Mouse (Mus musculus) midbrain, embryonic 11.5 days (tissue): Measurements from ENCODE around the gene Lkaaear1. TPM values are rescaled to one million over a fixed set of nuclear protein-coding genes. Genes with fewer than 3 reads are reported as not detected.
A peak's percentile ranks its signal among the peaks of the same experiment; 100 is the strongest.

Source experiments
- ATAC-seq: fragments of 200-750 bp; cut with Nextera tagmentation; 2 replicates; pipeline ENCODE4 v1.8.0; 2017; ENCODE audit warnings: moderate TSS enrichment, moderate library complexity; ENCODE audit not compliant: low FRiP score
- DNase-seq: peaks from one replicate; pipeline ENCODE4 v3.0.0; 2015; ENCODE audit warnings: low spot score; ENCODE audit errors: missing footprints
- H3K27ac ChIP-seq: fragments of 300-500 bp; sonication (generic); 2 replicates; pipeline ENCODE4 v1.5.1; 2014; ENCODE audit warnings: low read depth, low read length
- H3K27me3 ChIP-seq: fragments of 300-500 bp; sonication (generic); 2 replicates; pipeline ENCODE4 v1.6.1; 2014; ENCODE audit warnings: mild to moderate bottlenecking, low read length, moderate library complexity, mixed read lengths; ENCODE audit not compliant: control insufficient read depth, insufficient read depth
- H3K36me3 ChIP-seq: fragments of 300-500 bp; sonication (generic); 2 replicates; pipeline ENCODE4 v1.6.1; 2014; ENCODE audit warnings: mild to moderate bottlenecking, low read length, moderate library complexity, mixed read lengths; ENCODE audit not compliant: control insufficient read depth, insufficient read depth
- H3K4me1 ChIP-seq: fragments of 300-500 bp; sonication (generic); 2 replicates; pipeline ENCODE4 v1.6.1; 2014; ENCODE audit warnings: low read length; ENCODE audit not compliant: control insufficient read depth, insufficient read depth
- H3K4me2 ChIP-seq: fragments of 300-500 bp; sonication (generic); 2 replicates; pipeline ENCODE4 v1.6.1; 2014; ENCODE audit warnings: mild to moderate bottlenecking, moderate library complexity
- H3K4me3 ChIP-seq: fragments of 300-500 bp; sonication (generic); 2 replicates; pipeline ENCODE4 v1.5.1; 2014; ENCODE audit warnings: low read depth, low read length
- H3K9ac ChIP-seq: fragments of 300-500 bp; sonication (generic); 2 replicates; pipeline ENCODE4 v1.6.1; 2014; ENCODE audit warnings: low read length
- H3K9me3 ChIP-seq: fragments of 300-500 bp; sonication (generic); 2 replicates; pipeline ENCODE4 v1.6.1; 2016; ENCODE audit warnings: low read length; ENCODE audit not compliant: control insufficient read depth
- WGBS: fragments of 180-500 bp; shearing (Covaris S2); extraction: QIAGEN DNeasy Blood & Tissue Kit; methylation state at CpG from one replicate; pipeline ENCODE4 v1.1.7; 2014; 5-methylcytosine and 5-hydroxymethylcytosine counted together
- polyA plus RNA-seq: library from polyadenylated mRNA; unstranded; fragments of >200 nt; fragmentation: Nextera tagmentation; extraction: Ambion mirVana; gene quantifications from 2 replicates; pipeline ENCODE4 v1.2.1, GENCODE M21; 2014

The Lkaaear1 gene
- polyA plus RNA-seq, result not detected in 2 replicates

DNA sequence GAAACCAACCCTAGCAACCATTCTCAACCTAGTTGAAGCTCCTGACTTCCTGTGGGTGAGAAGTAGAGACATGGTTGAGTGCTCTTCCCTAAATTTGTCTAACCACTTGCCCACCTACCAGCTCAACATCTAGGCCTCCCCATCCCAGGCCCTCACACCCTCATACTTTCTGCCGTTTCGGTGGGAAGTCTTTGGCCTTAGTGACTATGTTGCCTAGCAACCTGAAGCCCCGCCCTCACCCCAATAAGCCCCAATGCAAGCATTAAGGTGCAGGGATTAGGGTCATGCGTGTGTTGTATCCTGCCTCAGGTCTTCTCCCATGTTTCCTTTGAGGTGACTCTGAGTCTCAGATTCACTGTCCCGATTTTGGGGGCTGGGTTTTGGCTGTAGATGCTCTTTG lies at the start of gene Lkaaear1:
Lkaaear1 (minus strand) TSS at position 202 of the 400 bp plus-strand sequence.
- ATAC-seq (no peak), DNase-seq (no peak)
- no peak within 1 kb of the TSS for H3K9ac ChIP-seq
- no peaks in the 10 kb centered on the region for H3K36me3 ChIP-seq
- H3K27me3 ChIP-seq, result no peaks in the 10 kb centered on the region
- H3K9me3 ChIP-seq, result no peaks in the 10 kb centered on the region
- H3K4me1 ChIP-seq, result 0 out of 2 replicates have a peak, but pooled peaks cover 2% of the 10 kb centered on the region
- WGBS, result 46% methylated on average over 5 of the region's 5 CpGs
- no peak within 1 kb of the TSS for H3K4me3 ChIP-seq
- no peak within 1 kb of the TSS for H3K4me2 ChIP-seq
- no peak within 1 kb of the TSS for H3K27ac ChIP-seq

DNA sequence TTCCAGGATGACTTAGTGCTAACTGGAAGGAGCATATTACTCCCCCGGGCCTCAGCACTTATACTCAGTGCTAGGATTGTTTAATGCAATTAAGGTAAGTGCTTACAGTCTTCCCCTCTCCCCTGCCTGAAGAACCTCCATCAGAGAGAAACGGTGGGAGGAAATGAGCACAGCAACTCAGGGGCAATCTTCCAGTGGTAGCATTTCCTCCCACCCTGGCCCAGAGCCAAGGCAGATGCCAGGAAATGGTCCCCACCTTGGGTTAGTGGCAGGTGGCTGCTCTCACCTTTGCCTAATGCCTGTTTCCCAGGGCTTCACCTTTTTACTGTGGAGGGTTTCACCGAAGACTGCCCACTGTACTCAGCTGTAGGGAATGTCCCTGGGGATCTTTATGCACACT lies 31.8 kb upstream of the Lkaaear1 start:
- DNase-seq, result no peak
- no peak overlapping the region for H3K4me2 ChIP-seq
- H3K4me1 ChIP-seq, result peaks cover 6% of the 10 kb centered on the region
- whole genome bisulfite sequencing, result 77% methylated on average over 3 of the region's 3 CpGs
- no peaks in the 10 kb centered on the region for H3K27me3 ChIP-seq
- H3K9me3 ChIP-seq, result no peaks in the 10 kb centered on the region
- H3K9ac ChIP-seq, result no peak overlapping the region
- no peaks in the 10 kb centered on the region for H3K36me3 ChIP-seq
- no peak for ATAC-seq
- no peak overlapping the region for H3K27ac ChIP-seq
- no peak overlapping the region for H3K4me3 ChIP-seq

DNA sequence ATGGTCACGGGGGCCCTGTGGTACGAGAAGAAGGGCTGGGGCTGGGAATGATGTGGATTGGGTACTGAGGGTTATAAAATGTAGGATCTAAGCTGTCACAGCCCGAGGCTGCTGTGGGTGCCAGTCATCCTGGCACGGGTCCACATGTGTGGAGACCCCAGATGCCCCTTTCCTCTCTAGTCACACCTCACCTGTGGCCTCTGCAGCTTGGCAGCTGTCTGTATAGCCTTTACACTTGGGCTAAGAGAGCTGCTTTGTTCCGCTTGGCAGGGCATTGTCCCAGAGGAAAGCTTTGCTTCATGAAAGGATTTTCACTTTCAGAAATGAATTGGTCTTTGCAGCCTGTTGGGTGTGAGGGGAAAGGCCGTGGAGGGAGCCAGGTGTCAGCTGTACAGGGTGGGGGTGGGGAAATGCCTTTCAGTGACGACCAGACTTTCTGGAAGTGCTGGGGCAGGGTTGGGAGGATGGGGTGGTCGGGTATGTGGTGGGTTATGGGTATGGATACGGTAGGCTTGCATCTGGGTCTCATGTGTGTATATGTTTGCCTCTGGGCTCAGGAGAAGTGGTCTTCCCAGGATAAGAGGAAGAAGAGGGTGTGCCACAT lies 29.5 kb upstream of the Lkaaear1 start:
- H3K36me3 ChIP-seq, result no peaks in the 10 kb centered on the region
- peaks cover 6% of the 10 kb centered on the region for H3K4me1 ChIP-seq
- no peak overlapping the region for H3K27ac ChIP-seq
- peak; percentile 85 for DNase-seq
- no peak overlapping the region for H3K4me2 ChIP-seq
- ATAC-seq, result 0 out of 2 replicates have a peak, but pooled peaks have one; percentile 57
- H3K4me3 ChIP-seq, result no peak overlapping the region
- no peak overlapping the region for H3K9ac ChIP-seq
- H3K9me3 ChIP-seq, result no peaks in the 10 kb centered on the region
- WGBS, result 50% methylated on average over 9 of the region's 9 CpGs
- H3K27me3 ChIP-seq, result no peaks in the 10 kb centered on the region

DNA sequence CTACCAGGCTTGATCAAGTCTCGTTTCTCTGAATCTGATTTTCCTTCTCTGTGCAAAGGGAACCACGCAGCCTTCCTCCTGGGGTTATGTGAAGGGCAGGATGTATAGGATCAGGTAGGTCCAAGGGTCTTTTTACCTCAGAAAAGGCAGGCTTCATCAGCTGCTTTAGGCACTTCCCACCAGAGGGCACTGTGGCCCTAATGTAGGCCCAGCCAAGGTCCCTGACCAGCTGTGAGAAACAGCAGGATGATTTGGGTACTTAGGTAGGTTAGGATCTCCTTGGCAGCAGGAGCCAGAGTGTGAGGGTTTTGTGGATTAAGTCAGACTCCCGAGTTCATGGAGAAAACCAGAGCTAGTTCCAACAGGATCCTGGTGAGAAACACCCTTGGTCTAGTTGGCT lies 24.0 kb upstream of the Lkaaear1 start:
- ATAC-seq, result 0 out of 2 replicates have a peak, but pooled peaks have one; percentile 57
- Histone ChIP-seq H3K27me3 (no peaks in the 10 kb centered on the region), H3K27ac (no peak overlapping the region), H3K4me3 (no peak overlapping the region), H3K36me3 (no peaks in the 10 kb centered on the region), H3K4me1 (no peaks in the 10 kb centered on the region; the same call in 1 of the 2 replicates), H3K9ac (no peak overlapping the region), H3K4me2 (no peak overlapping the region), H3K9me3 (no peaks in the 10 kb centered on the region)
- peak; percentile 90 for DNase-seq
- WGBS, result 13% methylated on average over 3 of the region's 3 CpGs

DNA sequence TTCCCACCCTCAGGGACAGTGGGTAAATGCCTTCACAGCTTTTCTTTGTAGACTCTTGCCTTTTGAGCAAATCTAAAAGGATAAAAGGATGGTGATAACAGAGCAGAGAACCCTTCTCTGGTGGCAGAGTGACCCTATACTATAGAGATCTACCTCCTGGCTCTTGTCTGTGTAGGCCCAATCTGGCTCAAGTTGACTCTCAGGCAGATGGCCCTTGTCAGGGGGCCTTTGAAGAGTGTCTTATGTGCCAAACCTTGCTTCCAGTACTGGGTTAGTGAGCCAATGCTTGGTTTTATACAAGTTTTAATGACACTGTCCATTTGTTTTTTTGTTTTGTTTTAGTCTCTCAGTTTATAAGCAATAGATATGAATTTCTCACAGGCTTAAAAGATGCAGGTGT lies 23.0 kb upstream of the Lkaaear1 start:
- H3K9me3 ChIP-seq, result no peaks in the 10 kb centered on the region
- H3K4me1 ChIP-seq, result no peaks in the 10 kb centered on the region
- H3K4me3 ChIP-seq, result no peak overlapping the region
- no peak overlapping the region for H3K27ac ChIP-seq
- H3K27me3 ChIP-seq, result no peaks in the 10 kb centered on the region
- no peak overlapping the region for H3K4me2 ChIP-seq
- no peak overlapping the region for H3K9ac ChIP-seq
- no peak for ATAC-seq
- H3K36me3 ChIP-seq, result no peaks in the 10 kb centered on the region
- DNase-seq, result no peak

DNA sequence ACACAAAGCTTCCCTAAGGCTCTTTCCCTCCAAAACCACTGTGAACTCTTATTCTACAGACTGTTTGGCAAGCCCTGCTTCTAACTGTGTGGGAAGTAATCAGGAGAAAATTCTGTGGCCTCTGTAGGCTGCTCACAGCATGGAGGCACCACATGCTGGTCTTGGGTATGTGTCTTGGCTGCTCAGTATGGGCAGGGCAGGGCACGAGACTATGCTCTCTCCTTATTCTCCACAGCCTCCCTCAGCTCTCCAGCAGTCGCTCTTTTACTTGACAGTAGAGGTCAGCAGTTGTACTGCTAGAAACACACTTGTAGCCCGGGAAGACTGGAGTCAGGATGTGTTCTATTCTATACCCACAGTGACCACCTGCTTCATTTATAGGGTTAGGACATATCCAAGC lies 21.8 kb upstream of the Lkaaear1 start:
- no peak for DNase-seq
- H3K36me3 ChIP-seq, result no peaks in the 10 kb centered on the region
- no peak overlapping the region for H3K27ac ChIP-seq
- no peaks in the 10 kb centered on the region for H3K27me3 ChIP-seq
- H3K9me3 ChIP-seq, result no peaks in the 10 kb centered on the region
- H3K4me2 ChIP-seq, result no peak overlapping the region
- H3K4me1 ChIP-seq, result peaks cover 4% of the 10 kb centered on the region; the same call in 1 of the 2 replicates
- H3K9ac ChIP-seq, result no peak overlapping the region
- 24% methylated on average over 3 of the region's 3 CpGs for WGBS
- no peak for ATAC-seq
- H3K4me3 ChIP-seq, result no peak overlapping the region

DNA sequence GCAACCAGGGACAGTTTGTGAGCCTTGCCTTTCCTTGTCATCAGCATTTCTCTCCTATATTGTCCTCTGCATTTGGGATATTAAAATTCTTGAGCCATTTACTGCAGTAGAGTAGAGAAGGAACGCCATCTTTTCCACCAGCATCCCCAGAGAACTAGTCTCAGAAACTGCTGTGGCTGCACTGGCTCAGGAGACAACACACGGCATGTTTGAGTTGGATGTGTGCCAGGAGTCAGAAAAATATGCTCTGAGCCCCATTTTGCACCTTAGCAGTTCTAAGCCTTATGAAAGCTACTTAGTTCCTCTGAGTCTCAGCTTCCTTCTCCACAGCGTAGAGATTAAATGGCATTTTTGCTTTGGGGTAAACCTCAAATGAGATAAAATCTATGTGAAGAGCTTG lies 18.7 kb upstream of the Lkaaear1 start:
- Histone ChIP-seq H3K4me1 (peaks cover 16% of the 10 kb centered on the region), H3K27ac (no peak overlapping the region), H3K9ac (no peak overlapping the region), H3K9me3 (no peaks in the 10 kb centered on the region), H3K4me2 (no peak overlapping the region), H3K36me3 (no peaks in the 10 kb centered on the region), H3K4me3 (no peak overlapping the region), H3K27me3 (no peaks in the 10 kb centered on the region)
- no peak for DNase-seq
- WGBS, result 82% methylated on average over 3 of the region's 3 CpGs
- no peak for ATAC-seq

DNA sequence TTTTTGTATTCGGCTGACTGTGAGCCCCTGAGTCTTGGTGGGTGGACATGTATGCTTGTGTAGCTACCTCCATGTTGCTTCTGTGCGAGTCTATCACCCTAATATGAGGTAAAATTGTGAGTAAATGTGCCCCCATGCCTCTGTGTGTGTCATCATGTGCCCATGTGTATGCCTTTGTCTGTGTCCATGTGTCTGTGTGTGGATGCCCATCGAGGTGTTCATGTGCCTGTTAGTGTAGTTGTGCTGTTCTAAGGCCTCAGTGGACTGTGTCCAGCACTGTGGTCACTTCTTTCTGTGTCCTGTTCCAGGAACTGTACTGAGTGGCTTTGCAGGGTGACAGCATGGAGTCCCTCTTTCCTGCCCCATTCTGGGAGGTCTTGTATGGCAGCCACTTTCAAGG lies 17.1 kb upstream of the Lkaaear1 start:
- peak overlapping the region; percentile 65 for H3K27ac ChIP-seq
- peak overlapping the region; percentile 66 for H3K9ac ChIP-seq
- whole genome bisulfite sequencing, result 72% methylated on average over 3 of the region's 3 CpGs
- peak overlapping the region; percentile 46 for H3K4me2 ChIP-seq
- ATAC-seq (peak; percentile 48), DNase-seq (no peak)
- no peaks in the 10 kb centered on the region for H3K9me3 ChIP-seq
- no peaks in the 10 kb centered on the region for H3K36me3 ChIP-seq
- H3K4me1 ChIP-seq, result peaks cover 16% of the 10 kb centered on the region
- H3K4me3 ChIP-seq, result peak overlapping the region; percentile 31
- no peaks in the 10 kb centered on the region for H3K27me3 ChIP-seq

DNA sequence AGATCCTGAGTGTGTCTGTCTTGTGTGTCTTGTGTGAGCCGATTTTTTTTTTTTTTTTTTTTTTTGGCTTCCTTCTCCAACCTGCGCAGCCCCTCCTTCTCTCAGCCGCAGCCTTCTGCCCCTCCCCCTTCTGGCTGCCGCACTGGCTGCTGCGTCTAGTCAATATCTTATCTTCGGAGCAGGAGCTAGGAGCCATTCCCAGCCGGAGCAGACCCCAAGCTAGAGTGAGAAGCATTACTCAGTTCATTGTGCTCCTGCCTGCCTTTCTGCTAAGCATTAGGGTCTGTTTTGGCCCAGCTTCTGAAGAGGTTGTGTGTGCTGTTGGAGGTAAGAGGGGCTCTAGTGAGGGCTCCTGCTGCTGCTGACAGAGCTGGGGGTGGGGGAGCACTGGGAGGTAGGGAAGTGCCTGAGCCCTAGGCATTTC lies 16.7 kb upstream of the Lkaaear1 start, which contains the start of gene Oprl1:
Oprl1 (plus strand) TSS at position 114 of the 424 bp plus-strand sequence.
- H3K36me3 ChIP-seq, result no peaks in the 10 kb centered on the region
- 2% methylated on average over 7 of the region's 7 CpGs for WGBS
- ATAC-seq (peak; percentile 76), DNase-seq (peak; percentile 92)
- H3K4me3 ChIP-seq, result peak within 1 kb of the TSS; percentile 31
- H3K9ac ChIP-seq, result peak within 1 kb of the TSS; percentile 66
- peak within 1 kb of the TSS; percentile 46 for H3K4me2 ChIP-seq
- H3K4me1 ChIP-seq, result peaks cover 16% of the 10 kb centered on the region
- H3K27ac ChIP-seq, result peak within 1 kb of the TSS; percentile 65
- H3K9me3 ChIP-seq, result no peaks in the 10 kb centered on the region
- no peaks in the 10 kb centered on the region for H3K27me3 ChIP-seq
